Mouse (Mus musculus): Measurements from ENCODE around the gene Abcc4.

Abcc4 gene

DNA sequence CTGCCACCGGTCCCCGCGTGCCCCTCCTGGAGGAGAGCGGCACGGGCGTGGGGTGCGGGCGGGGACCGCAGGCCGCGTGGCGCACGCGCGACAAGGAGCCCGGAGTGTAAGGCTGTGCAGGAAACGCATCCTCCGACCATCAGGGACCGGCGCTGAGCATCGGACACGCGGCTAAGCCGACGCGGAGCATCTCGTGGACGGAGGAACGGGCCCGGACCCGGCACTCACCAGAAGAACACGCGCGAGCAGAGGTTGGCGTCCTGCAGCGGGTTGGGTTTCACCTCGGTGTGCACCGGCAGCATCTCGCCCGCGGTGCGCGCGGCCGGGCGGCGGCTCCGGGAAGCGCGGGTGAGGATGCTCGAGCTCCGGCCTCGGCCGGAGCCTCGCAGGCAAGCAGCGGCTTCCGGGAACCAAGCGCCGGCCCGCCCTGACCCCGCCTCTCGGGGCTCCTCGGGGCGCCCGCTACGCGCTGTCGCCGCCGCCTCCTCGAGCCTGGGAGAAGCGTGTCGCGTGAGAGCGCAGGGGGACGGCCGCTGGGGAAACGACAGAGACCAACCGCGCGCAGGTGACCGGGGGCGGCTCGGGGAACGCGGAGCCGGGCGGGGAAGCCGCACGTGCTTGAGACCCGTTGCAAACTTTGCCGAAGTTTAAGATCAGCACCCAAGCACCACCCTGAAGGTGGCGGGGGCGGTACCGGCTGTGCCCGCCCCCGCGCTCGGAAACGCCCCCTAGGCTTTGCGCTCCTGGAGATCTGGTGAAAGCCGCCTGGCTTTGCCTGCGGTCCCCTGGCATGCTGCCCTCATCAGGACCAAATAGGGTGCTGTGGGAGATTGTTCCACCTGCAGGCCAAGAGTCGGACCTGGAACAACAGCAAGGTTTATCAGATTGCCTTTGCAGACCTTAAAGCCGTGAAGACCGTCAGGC lies at the start of gene Abcc4:
Gene Abcc4, minus strand, starts transcription at position 412 of the 924 bp plus-strand sequence.
- DNase-seq, result peak; percentile 60 to 65

GRCm38 (mm10) chr14:118751193-118751753 lies 45.3 kb upstream of the Abcc4 start:
- no peak for DNase-seq

- DNase-seq, result no peak
Observed at GRCm38 (mm10) chr14:118750505-118751192, 44.6 kb upstream of the Abcc4 start.

DNA sequence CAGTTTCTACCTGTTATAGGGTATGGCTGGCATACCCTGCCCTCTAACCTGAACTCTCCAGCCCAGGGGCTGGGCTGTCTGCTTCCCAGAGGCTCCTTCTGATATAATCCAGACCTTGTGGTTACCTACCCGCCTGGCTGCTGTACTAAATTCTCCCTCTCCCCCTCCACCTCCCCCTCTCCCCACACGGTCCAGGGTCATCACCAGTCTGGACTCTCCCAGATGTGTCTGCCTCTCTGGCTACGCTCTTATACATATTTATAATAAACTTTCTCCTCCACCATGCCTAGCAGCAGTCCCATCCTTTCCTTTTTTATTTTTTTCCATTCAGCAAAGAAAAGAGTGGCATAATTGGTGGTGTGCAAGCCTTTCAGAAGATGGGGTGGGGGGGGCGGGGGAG lies 43.7 kb upstream of the Abcc4 start:
- no peak for DNase-seq

- no peak for DNase-seq
Observed at GRCm38 (mm10) chr14:118749068-118749467, 43.0 kb upstream of the Abcc4 start.

- no peak for DNase-seq
Observed at GRCm38 (mm10) chr14:118742862-118743261, 36.8 kb upstream of the Abcc4 start.

- DNase-seq, result no peak
Observed at GRCm38 (mm10) chr14:118741780-118742179, 35.8 kb upstream of the Abcc4 start.

DNA sequence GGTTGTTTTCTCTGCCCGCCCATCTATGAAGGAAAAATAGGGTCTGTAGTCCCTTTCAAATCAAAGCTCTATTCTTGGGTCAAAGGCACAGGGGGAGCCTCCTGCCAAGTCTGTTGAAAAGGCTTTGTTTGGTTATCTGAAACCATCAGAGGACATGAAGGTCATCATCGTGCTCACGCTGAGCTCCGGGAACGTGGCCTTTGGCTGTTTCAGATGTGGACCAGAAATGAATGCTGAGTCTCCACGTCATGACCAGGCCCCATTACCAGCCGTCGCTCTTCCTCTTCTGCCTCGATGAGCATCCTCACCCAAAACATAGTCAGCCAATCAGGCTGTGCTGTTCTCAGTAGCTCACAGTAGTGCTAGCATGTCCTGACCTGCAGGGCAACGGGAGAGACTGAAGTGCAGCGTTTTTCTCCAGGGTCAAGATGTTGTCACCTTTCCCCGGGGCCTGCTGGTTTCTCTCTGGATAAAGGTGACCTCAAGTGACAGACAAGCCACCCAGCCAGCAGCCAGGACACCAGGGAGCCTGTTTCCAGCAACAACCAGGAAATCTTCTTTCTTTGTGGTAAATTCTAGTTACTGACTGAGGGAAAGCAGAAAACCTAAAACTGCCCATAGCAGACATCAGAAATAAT lies 31.4 kb upstream of the Abcc4 start:
- DNase-seq, result no peak

GRCm38 (mm10) chr14:118735114-118735513 lies 29.1 kb upstream of the Abcc4 start:
- peak in 1 of 2 experiments; percentile 21 for DNase-seq

DNA sequence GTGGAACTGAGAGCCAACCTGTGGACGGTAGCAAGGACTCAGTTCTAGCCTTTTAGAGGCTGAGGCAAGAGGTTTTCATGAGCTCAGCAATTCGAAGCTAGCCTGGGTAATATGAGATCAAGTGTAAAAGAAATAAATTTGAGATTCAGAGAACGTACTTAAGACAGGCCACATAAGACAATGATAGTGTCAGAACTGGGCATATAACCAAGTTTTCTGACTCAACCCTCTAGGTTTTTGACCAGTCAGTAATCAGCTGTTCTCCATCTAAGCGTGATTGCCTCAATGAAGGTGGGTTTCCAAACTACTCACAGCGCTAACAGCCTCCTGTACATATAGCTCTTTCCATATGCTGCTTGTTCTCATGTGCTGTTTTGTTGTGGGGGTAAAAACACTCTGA lies 27.1 kb upstream of the Abcc4 start:
- DNase-seq, result no peak

DNA sequence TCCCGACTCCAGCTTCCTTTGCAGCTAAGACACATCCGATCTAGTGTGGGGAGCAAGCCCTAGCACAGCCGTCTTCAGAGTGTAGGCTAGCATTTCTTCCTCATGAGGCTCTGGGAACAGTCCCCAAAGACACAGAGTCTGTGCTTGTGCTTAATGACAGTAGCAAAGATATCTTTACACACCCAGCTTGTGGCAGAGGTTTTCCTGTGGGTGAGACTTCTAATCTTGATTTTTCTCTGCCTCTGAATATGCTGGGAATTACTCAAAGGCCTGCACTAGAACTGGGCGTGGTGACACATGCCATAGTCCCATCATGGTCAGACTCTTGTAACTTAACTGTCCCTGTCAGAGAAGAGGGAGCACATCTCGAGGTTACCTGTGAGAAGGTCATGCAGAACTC lies 24.6 kb upstream of the Abcc4 start:
- DNase-seq, result no peak

DNA sequence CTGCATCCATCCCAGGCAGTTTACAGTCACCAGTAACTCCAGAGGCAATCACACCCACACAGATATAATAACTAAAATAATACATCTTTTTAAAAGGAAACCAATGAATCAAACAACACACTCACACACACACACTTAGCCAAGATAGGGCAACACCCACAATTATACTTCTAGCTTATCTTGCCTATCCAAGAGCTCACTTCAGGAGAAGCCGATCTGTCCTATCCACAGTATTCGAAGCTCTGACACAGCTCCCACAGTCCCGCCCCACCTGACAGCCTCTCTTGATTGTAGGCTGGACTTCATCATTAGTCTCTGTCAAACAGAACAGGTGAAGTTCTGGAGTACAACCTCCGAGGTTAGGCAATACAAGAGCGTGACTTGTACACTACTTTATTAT lies 19.4 kb upstream of the Abcc4 start:
- no peak for DNase-seq

GRCm38 (mm10) chr14:118723920-118724693 lies 18.1 kb upstream of the Abcc4 start:
- DNase-seq, result peak; percentile 32 to 36

DNA sequence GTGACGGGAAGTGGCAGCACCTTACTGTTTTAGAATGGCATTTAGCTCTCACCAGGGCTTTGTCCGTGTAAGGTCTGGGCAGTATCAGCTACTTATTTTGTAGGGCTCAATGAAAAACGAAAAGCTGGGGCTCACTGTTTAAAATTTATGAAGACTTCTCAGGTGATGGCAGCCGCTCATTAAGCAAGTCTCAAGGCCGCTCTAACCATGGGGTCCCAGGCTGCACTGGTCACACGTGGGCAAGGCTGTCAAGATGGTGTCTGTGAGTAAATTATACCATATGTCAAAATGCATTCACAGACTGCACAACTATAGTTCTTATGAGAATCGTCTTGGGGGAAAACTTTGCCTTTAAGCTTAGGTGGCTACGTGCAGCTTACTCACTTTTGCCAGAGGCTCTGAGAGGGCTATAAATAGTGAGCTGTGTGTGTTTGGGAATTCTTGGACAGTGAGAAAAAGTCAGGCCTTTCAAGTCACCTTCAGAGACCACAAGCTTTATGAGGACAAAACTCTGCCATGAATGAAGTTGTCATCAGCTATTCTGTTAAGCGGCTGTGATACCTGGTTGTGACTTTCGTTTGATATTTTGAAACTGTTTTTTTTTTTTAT lies 13.7 kb upstream of the Abcc4 start:
- no peak for DNase-seq

- DNase-seq, result no peak
Observed at GRCm38 (mm10) chr14:118718576-118718975, 12.6 kb upstream of the Abcc4 start.

DNA sequence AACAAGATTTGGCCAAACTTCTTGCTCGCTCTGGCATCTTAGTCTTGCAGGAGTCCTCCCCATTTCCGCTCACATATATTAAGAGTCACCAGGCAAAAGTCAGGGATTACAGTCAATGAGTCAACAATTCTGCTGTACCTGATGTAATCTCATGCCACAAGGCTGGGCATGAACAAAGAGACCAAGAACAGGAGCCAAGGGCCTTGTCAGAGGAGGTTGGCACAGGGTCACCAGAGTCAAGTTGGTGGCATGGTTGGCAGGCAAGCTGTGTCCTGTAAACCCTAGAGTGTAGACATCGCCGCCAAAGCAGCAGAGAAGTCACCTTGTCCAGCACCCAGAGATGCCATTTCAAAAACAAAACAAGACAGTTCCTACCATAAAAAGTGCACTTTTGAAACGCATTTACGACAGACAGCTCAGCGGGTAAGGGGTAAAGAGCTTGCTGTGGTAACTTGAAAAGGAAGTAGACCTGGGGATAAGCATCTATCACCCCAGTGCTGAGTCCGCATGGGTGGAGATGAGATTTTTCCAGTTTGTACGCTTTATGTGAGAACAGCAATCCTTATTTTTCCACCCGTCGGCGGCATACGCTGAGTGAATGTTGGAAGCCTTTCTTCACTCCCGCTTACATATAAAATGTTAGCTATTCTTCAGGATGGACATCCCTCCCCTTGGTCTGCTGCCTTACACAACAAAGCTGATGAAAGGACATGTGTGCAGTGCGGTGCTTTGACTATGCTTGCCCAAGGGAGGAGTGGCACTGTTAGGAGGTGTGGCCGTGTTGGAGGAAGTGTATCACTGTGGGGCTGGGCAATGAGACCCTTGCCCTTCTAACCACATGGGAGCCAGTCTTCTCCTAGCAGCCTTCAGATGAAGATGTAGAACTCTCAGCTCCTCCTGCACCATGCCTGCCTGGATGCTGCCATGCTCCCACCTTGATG lies 10.6 kb upstream of the Abcc4 start:
- no peak for DNase-seq

DNA sequence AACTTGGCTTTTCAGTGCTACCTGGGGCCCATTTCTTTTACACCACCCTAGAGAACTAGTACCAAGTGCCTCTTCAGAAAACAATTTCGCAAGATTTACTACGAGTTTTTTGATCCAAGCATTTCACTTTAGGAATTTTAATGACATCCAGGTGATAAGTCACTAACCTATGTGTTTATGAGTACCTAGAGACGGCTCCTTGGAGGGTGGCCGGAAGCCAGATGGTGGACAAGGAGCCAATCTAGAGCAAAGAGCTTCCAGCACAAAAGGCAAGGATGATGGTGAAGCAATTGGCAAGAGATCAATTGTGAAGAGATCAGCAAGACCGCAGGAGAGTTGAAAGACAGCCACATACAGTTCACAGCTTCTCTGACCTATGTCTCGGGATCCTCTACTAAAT lies 8.7 kb upstream of the Abcc4 start:
- DNase-seq, result no peak

DNA sequence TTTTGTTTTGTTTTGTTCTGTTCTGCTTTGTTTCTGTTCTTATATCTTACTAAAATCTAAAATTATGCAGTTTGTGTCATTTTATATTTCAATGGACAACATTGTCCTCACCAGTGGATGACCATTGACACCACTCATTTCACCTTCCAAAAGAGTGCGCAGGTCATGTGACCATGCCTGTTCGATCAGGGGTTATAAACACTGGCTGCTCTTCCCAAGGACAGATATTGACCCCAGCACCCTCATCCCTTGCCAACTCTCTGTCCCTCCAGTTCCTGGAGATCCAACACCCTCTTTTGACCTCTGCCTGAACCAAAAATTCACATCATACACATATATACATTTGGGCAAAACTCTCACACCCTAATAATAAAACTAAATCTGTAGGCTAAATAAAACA lies 8.3 kb upstream of the Abcc4 start:
- no peak for DNase-seq

DNA sequence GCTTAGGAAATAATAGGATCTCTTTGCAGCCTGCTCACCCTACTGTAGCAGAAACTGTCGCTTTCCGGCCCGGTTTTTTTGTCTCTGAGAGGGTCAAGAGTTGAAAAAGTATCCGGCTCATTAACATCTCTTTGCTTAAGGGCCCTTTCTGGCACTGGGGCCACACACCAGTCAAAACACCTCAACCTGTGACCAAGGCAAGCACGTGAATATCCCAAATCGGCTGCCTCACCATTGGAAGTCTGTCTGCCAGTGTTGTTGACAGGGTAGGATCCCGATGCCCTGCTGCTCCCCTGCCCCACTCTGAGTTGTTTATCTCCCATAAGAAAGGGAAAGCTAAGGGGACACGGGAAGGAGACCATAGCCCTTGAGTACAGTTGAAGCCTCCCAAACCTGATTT lies 7.8 kb upstream of the Abcc4 start:
- no peak for DNase-seq

- peak; percentile 27 to 39 for DNase-seq
Observed at GRCm38 (mm10) chr14:118713408-118713807, 7.4 kb upstream of the Abcc4 start.

DNA sequence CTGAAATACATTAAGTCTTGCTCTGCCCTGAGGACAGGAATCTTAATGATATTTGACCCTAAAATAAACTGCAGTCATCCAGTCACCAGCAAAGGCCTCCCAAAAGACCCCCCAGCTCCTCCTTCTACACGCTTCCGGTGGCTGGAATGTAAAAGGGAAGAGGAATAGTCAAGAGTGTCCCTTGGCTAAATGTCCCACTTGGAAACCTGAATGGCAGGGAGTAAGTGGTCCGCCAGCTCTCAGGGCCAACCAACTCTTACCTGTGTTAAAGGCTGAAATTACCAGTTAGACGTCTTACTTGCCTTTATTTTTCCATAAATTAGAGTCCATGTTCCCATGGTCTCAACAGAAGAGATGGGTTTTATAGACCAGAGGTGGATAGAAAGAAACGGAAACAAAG lies 6.9 kb upstream of the Abcc4 start:
- no peak for DNase-seq
